Mouse (Mus musculus): ENCODE data around the gene Ablim1. TPM values are rescaled to one million over a fixed set of nuclear protein-coding genes. Genes with fewer than 3 reads are reported as not detected.

Gene Ablim1
- polyA plus RNA-seq, 1 experiment from 2014 or later, result 57.3 TPM

- no peak for ATAC-seq
- no peak overlapping the region for H3K27ac ChIP-seq (ENCODE audit: low read depth, low read length)
- H3K4me3 ChIP-seq (ENCODE audit: low read length), result no peak overlapping the region
- WGBS, result 50% methylated on average over 6 of the region's 6 CpGs
- peaks cover 5% of the 10 kb centered on the region for H3K27me3 ChIP-seq (replicated peaks; ENCODE audit: control insufficient read depth, insufficient read depth, low read length)
- H3K9ac ChIP-seq (ENCODE audit: low read depth, low read length), result no peak overlapping the region
- no peaks in the 10 kb centered on the region for H3K36me3 ChIP-seq (ENCODE audit: control insufficient read depth, insufficient read depth, low read length)
- H3K9me3 ChIP-seq (ENCODE audit: control insufficient read depth, low read length), result no peaks in the 10 kb centered on the region
- peaks cover 7% of the 10 kb centered on the region; the same call in 1 of the 2 replicates for H3K4me1 ChIP-seq (ENCODE audit: control insufficient read depth, insufficient read depth, low read depth, low read length)
- no peak overlapping the region for H3K4me2 ChIP-seq (ENCODE audit: low read length)
Observed at GRCm38 (mm10) chr19:57013271-57013677, 301.4 kb downstream of the Ablim1 start.

- no peak overlapping the region for H3K9ac ChIP-seq (ENCODE audit: low read depth, low read length)
- no peak overlapping the region for H3K4me2 ChIP-seq (ENCODE audit: low read length)
- ATAC-seq, result no peak
- 69% methylated on average over 3 of the region's 3 CpGs for WGBS
- no peaks in the 10 kb centered on the region for H3K36me3 ChIP-seq (ENCODE audit: control insufficient read depth, insufficient read depth, low read length)
- peaks cover 8% of the 10 kb centered on the region for H3K27me3 ChIP-seq (replicated peaks; ENCODE audit: control insufficient read depth, insufficient read depth, low read length)
- H3K9me3 ChIP-seq (ENCODE audit: control insufficient read depth, low read length), result no peaks in the 10 kb centered on the region
- H3K4me3 ChIP-seq (ENCODE audit: low read length), result no peak overlapping the region
- no peak overlapping the region for H3K27ac ChIP-seq (ENCODE audit: low read depth, low read length)
- H3K4me1 ChIP-seq (ENCODE audit: control insufficient read depth, insufficient read depth, low read depth, low read length), result peaks cover 18% of the 10 kb centered on the region
Observed at GRCm38 (mm10) chr19:57012068-57012467, 302.7 kb downstream of the Ablim1 start.

- no peak overlapping the region for H3K4me3 ChIP-seq (ENCODE audit: low read length)
- H3K9ac ChIP-seq (ENCODE audit: low read depth, low read length), result no peak overlapping the region
- H3K4me2 ChIP-seq (ENCODE audit: low read length), result no peak overlapping the region
- peaks cover 14% of the 10 kb centered on the region for H3K4me1 ChIP-seq (ENCODE audit: control insufficient read depth, insufficient read depth, low read depth, low read length)
- no peaks in the 10 kb centered on the region for H3K36me3 ChIP-seq (ENCODE audit: control insufficient read depth, insufficient read depth, low read length)
- WGBS, result 36% methylated on average over 4 of the region's 4 CpGs
- no peaks in the 10 kb centered on the region for H3K9me3 ChIP-seq (ENCODE audit: control insufficient read depth, low read length)
- no peak for ATAC-seq
- H3K27me3 ChIP-seq (replicated peaks; ENCODE audit: control insufficient read depth, insufficient read depth, low read length), result peaks cover 8% of the 10 kb centered on the region
- H3K27ac ChIP-seq (ENCODE audit: low read depth, low read length), result no peak overlapping the region; the same call in 1 of the 2 replicates
Observed at GRCm38 (mm10) chr19:57010064-57010463, 304.7 kb downstream of the Ablim1 start.

GRCm38 (mm10) chr19:57009653-57010052, 305.1 kb downstream of the Ablim1 start:
- Histone ChIP-seq H3K9ac (ENCODE audit: low read depth, low read length) (no peak overlapping the region), H3K4me2 (ENCODE audit: low read length) (no peak overlapping the region)
- WGBS, result 27% methylated on average over 4 of the region's 4 CpGs

GRCm38 (mm10) chr19:57007781-57008710, 306.7 kb downstream of the Ablim1 start, which contains the start of gene Afap1l2:
Gene Afap1l2 (minus strand): TSS chr19:57008228.
- peak within 1 kb of the TSS; percentile 66 for H3K4me2 ChIP-seq (ENCODE audit: low read length)
- peak; percentile 38 for ATAC-seq
- peak within 1 kb of the TSS; percentile 52 for H3K9ac ChIP-seq (ENCODE audit: low read depth, low read length)
- H3K36me3 ChIP-seq (ENCODE audit: control insufficient read depth, insufficient read depth, low read length), result no peaks in the 10 kb centered on the region
- peaks cover 14% of the 10 kb centered on the region for H3K4me1 ChIP-seq (ENCODE audit: control insufficient read depth, insufficient read depth, low read depth, low read length)
- peaks cover 8% of the 10 kb centered on the region for H3K27me3 ChIP-seq (replicated peaks; ENCODE audit: control insufficient read depth, insufficient read depth, low read length)
- H3K9me3 ChIP-seq (ENCODE audit: control insufficient read depth, low read length), result no peaks in the 10 kb centered on the region
- peak within 1 kb of the TSS; percentile 49; the same call in 1 of the 2 replicates for H3K27ac ChIP-seq (ENCODE audit: low read depth, low read length)
- WGBS, result 2% methylated on average over 68 of the region's 68 CpGs
- H3K4me3 ChIP-seq (ENCODE audit: low read length), result peak within 1 kb of the TSS; percentile 48

More at GRCm38 (mm10) chr19:57009653-57010052, 305.1 kb downstream of the Ablim1 start:
- Histone ChIP-seq H3K4me1 (ENCODE audit: control insufficient read depth, insufficient read depth, low read depth, low read length) (peaks cover 14% of the 10 kb centered on the region), H3K36me3 (ENCODE audit: control insufficient read depth, insufficient read depth, low read length) (no peaks in the 10 kb centered on the region), H3K27ac (ENCODE audit: low read depth, low read length) (no peak overlapping the region; the same call in 1 of the 2 replicates), H3K4me3 (ENCODE audit: low read length) (no peak overlapping the region), H3K27me3 (replicated peaks; ENCODE audit: control insufficient read depth, insufficient read depth, low read length) (peaks cover 8% of the 10 kb centered on the region), H3K9me3 (ENCODE audit: control insufficient read depth, low read length) (no peaks in the 10 kb centered on the region)
- ATAC-seq, result 0 out of 2 replicates have a peak, but pooled peaks have one; percentile 27

- Histone ChIP-seq H3K27ac (ENCODE audit: low read depth, low read length) (no peak overlapping the region; the same call in 1 of the 2 replicates), H3K36me3 (ENCODE audit: control insufficient read depth, insufficient read depth, low read length) (no peaks in the 10 kb centered on the region), H3K9ac (ENCODE audit: low read depth, low read length) (peak overlapping the region; percentile 52), H3K27me3 (replicated peaks; ENCODE audit: control insufficient read depth, insufficient read depth, low read length) (peaks cover 8% of the 10 kb centered on the region), H3K9me3 (ENCODE audit: control insufficient read depth, low read length) (no peaks in the 10 kb centered on the region), H3K4me1 (ENCODE audit: control insufficient read depth, insufficient read depth, low read depth, low read length) (peaks cover 14% of the 10 kb centered on the region), H3K4me2 (ENCODE audit: low read length) (peak overlapping the region; percentile 66), H3K4me3 (ENCODE audit: low read length) (peak overlapping the region; percentile 48)
- WGBS, result 53% methylated on average over 16 of the region's 16 CpGs
- ATAC-seq, result 0 out of 2 replicates have a peak, but pooled peaks have one; percentile 7
Observed at GRCm38 (mm10) chr19:57007291-57007690, 307.4 kb downstream of the Ablim1 start.

- Histone ChIP-seq H3K36me3 (ENCODE audit: control insufficient read depth, insufficient read depth, low read length) (no peaks in the 10 kb centered on the region), H3K4me3 (ENCODE audit: low read length) (peak overlapping the region; percentile 48), H3K27ac (ENCODE audit: low read depth, low read length) (peak overlapping the region; percentile 24), H3K4me1 (ENCODE audit: control insufficient read depth, insufficient read depth, low read depth, low read length) (peaks cover 14% of the 10 kb centered on the region), H3K9me3 (ENCODE audit: control insufficient read depth, low read length) (no peaks in the 10 kb centered on the region), H3K9ac (ENCODE audit: low read depth, low read length) (peak overlapping the region; percentile 52), H3K27me3 (replicated peaks; ENCODE audit: control insufficient read depth, insufficient read depth, low read length) (peaks cover 8% of the 10 kb centered on the region), H3K4me2 (ENCODE audit: low read length) (peak overlapping the region; percentile 66)
- ATAC-seq, result no peak
- WGBS, result 49% methylated on average over 13 of the region's 13 CpGs
Observed at GRCm38 (mm10) chr19:57006841-57007240, 307.9 kb downstream of the Ablim1 start.

- no peak overlapping the region for H3K4me3 ChIP-seq (ENCODE audit: low read length)
- H3K9me3 ChIP-seq (ENCODE audit: control insufficient read depth, low read length), result no peaks in the 10 kb centered on the region
- no peak overlapping the region for H3K27ac ChIP-seq (ENCODE audit: low read depth, low read length)
- H3K36me3 ChIP-seq (ENCODE audit: control insufficient read depth, insufficient read depth, low read length), result no peaks in the 10 kb centered on the region
- H3K9ac ChIP-seq (ENCODE audit: low read depth, low read length), result no peak overlapping the region
- ATAC-seq, result no peak
- no peak overlapping the region; the same call in 1 of the 2 replicates for H3K4me2 ChIP-seq (ENCODE audit: low read length)
- peaks cover 14% of the 10 kb centered on the region for H3K4me1 ChIP-seq (ENCODE audit: control insufficient read depth, insufficient read depth, low read depth, low read length)
- peaks cover 8% of the 10 kb centered on the region for H3K27me3 ChIP-seq (replicated peaks; ENCODE audit: control insufficient read depth, insufficient read depth, low read length)
- 82% methylated on average over 4 of the region's 4 CpGs for WGBS
Observed at GRCm38 (mm10) chr19:57005062-57005461, 309.7 kb downstream of the Ablim1 start.

GRCm38 (mm10) chr19:57003460-57003810, 311.3 kb downstream of the Ablim1 start:
- Histone ChIP-seq H3K9me3 (ENCODE audit: control insufficient read depth, low read length) (no peaks in the 10 kb centered on the region), H3K4me1 (ENCODE audit: control insufficient read depth, insufficient read depth, low read depth, low read length) (peaks cover 19% of the 10 kb centered on the region), H3K9ac (ENCODE audit: low read depth, low read length) (no peak overlapping the region), H3K4me2 (ENCODE audit: low read length) (peak overlapping the region; percentile 16; the same call in 1 of the 2 replicates), H3K36me3 (ENCODE audit: control insufficient read depth, insufficient read depth, low read length) (no peaks in the 10 kb centered on the region), H3K27me3 (replicated peaks; ENCODE audit: control insufficient read depth, insufficient read depth, low read length) (peaks cover 3% of the 10 kb centered on the region; the same call in 1 of the 2 replicates), H3K4me3 (ENCODE audit: low read length) (no peak overlapping the region), H3K27ac (ENCODE audit: low read depth, low read length) (peak overlapping the region; percentile 51)
- 30% methylated on average over 7 of the region's 7 CpGs for WGBS
- ATAC-seq, result peak; percentile 67
